Mouse (Mus musculus) layer of hippocampus, postnatal 10 days (tissue): ENCODE results near the gene Fgfbp3. TPM values are rescaled to one million over a fixed set of nuclear protein-coding genes. Genes with fewer than 3 reads are reported as not detected.
"Not testable (repeated sequence)": the region's sequence is repeated elsewhere in the genome, so short reads cannot be mapped to it uniquely, and the experiment has no call there.

Experiments
- DNase-seq, 2 experiments: peaks; one replicate each; pipeline ENCODE4 v3.0.0; 2021; ENCODE audit warnings: low spot score in 2 of 2
- long read RNA-seq: library from polyadenylated mRNA; stranded (forward); transcript quantifications from one replicate; pipeline ENCODE4 v2.0.0, GENCODE M21; 2023
- total RNA-seq, 2 experiments: library from RNA; stranded (reverse); gene quantifications; 2 replicates each; pipeline ENCODE4 v1.2.3; 2021

Gene Fgfbp3
- 10 to 100 TPM; 11.3 to 13.5 TPM for total RNA-seq
- long read RNA-seq, transcript Fgfbp3-201 (2 exons, 1,772 nt): major isoform, 6 of 25 reads
- long read RNA-seq, partial matches to known transcripts: 19 of 25 reads
- long read RNA-seq, other reads (novel, unspliced or antisense): 0 of 25 reads

GRCm38 (mm10) chr19:36919466-36919865 is at the start of gene Fgfbp3:
Gene Fgfbp3 (minus strand): TSS chr19:36919615.
- no peak for DNase-seq

DNA sequence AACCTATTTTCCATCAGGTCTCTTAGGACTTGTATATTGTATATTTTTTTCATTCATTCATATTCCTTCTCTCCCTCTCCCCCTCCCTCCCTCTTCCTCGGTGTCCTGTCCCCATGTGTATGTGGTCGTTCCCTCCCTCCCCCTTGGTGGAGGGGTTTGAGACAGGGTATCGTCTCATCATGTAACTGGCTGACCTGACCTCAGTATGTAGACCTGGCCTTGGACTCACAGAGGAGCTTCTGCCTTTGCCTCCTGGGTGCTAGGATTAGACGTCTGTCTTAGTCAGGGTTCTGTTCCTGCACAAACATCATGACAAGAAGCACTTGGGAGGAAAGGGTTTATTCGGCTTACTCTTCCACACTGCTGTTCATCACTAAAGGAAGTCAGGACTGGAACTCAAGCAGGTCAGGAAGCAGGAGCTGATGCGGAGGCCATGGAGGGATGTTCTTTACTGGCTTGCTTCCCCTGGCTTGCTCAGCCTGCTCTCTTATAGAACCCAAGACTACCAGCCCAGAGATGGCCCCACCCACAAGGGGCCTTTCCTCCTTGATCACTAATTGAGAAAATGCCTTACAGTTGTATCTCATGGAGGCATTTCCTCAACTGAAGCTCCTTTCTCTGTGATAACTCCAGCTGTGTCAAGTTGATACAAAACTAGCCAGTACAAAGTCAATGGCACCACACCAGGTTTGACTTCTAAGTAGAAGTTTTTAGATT is 43.3 kb upstream of the Fgfbp3 start:
- not testable (repeated sequence) for DNase-seq

- DNase-seq: no peak
Measured at GRCm38 (mm10) chr19:36961320-36961719, 41.9 kb upstream of the Fgfbp3 start.

GRCm38 (mm10) chr19:36958331-36958730 is 38.9 kb upstream of the Fgfbp3 start:
- DNase-seq: no peak

DNA sequence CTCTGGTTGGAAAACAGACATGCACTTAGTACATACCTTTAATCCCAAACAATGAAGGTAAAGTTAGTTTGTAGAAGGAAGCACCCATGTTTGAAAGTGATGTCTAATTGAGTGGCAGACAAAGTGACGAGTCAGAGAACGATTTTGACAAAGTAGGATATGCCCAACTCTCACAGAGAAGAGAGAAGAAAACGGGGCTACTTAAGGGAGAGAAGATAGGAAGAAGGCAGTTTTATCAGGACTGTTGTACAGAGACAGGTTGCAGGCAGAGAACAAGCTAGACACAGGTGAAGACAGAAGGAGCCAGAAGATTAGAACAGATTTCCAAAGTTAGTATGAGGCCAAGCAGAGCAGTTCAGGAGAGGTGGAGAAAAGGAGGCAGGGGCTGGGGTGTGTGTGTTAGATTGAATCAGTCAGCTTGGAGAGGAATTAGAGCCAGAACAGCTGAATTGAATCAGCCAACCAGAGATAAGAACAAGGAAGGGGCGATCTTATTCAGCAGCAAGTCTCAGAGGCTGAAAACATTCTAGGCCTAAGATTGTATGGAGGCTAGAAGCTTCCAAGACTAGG is 34.3 kb upstream of the Fgfbp3 start:
- no peak for DNase-seq

- no peak for DNase-seq
Measured at GRCm38 (mm10) chr19:36940064-36940463, 20.6 kb upstream of the Fgfbp3 start.

DNA sequence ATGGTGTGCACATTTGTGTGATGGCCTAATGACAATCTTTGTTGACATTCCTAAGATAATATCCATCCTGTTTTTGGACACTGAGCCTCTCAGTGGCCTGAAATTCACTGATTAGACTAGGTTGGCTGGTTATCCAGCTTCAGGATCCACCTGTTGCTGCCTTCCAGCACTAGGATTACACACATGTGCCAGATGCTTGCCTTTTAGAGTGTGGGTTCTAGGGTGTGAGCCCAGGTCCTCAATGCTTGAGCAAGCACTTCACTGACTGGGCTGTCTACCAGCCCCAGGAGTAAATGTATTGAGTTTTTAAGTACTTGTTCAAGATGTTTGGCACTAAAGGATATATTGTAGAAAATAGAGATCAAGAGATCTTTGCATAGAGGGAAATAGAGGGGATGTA is 18.6 kb upstream of the Fgfbp3 start:
- DNase-seq: no peak

DNA sequence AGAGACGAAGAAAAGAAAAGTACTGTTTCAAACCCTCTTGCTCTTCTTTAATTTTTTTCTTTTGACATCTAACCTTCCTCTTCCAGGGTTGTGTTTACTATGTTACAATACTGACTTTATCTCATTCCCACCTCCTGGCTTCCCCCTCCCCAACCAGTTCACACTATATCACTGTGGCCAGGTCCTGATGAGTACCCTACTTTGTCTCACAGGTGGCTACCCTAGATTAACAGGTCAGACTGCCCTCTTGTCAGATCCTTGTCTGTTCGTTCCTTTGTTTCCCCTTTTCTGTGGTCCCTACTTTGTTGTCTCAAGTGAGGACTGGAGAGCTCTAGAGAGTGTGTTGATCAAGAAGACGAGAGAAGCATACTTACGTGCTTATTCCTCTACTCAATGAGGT is 16.9 kb upstream of the Fgfbp3 start:
- no peak for DNase-seq

DNA sequence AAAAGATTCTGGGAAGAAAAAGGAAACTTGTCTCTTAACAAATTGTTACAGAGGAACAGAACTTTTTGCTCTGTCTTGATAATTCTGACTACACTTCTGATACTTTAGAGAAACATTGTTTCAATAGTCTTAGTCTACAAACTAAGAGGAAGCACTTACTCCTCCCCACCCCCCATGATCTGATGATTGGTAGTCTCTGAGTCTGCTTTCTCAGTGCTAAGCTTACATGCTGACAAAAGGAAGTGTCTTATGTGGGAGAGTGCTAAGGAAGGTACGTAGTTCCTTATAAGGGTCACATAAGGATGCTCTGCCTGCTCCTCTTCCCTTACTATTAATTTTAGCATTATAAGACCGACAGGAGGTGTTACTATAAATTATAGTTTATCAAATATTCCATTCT is 13.2 kb upstream of the Fgfbp3 start:
- no peak for DNase-seq

GRCm38 (mm10) chr19:36932097-36932496 is 12.7 kb upstream of the Fgfbp3 start:
- no peak for DNase-seq

- no peak for DNase-seq
Measured at GRCm38 (mm10) chr19:36929816-36930215, 10.4 kb upstream of the Fgfbp3 start.

- DNase-seq: no peak
Measured at GRCm38 (mm10) chr19:36927800-36928361, 8.5 kb upstream of the Fgfbp3 start.

GRCm38 (mm10) chr19:36926553-36927236 is 7.3 kb upstream of the Fgfbp3 start:
- DNase-seq: no peak

GRCm38 (mm10) chr19:36925671-36926552 is 6.5 kb upstream of the Fgfbp3 start, which contains the start of gene Btaf1:
Gene Btaf1 (plus strand): TSS chr19:36926079.
- peak; percentile 88 to 93 for DNase-seq

DNA sequence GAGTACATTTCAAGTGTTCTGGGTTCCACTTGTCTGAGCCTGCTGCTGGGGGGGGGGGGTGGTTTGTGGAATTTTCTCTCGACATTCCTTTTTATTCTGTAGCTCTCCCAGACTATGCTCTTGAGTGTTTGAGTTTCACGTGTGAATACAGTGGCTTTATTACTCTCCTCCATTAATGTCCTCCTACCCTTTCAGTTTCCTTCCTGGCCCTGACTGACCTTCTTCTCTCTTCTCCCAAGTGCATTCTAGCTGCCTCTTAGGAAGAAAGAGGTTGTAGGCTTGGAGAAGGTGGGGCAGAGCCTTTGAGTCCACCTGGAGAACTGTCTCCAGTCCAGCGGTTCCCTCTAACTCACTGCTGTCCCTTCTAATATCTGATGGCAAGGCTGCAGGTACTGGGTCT is 3.5 kb upstream of the Fgfbp3 start:
- no peak for DNase-seq

- no peak for DNase-seq
Measured at GRCm38 (mm10) chr19:36922015-36922414, 2.6 kb upstream of the Fgfbp3 start.

GRCm38 (mm10) chr19:36918441-36919301 is 744 bp downstream of the Fgfbp3 start:
- peak; percentile 90 to 91 for DNase-seq

DNA sequence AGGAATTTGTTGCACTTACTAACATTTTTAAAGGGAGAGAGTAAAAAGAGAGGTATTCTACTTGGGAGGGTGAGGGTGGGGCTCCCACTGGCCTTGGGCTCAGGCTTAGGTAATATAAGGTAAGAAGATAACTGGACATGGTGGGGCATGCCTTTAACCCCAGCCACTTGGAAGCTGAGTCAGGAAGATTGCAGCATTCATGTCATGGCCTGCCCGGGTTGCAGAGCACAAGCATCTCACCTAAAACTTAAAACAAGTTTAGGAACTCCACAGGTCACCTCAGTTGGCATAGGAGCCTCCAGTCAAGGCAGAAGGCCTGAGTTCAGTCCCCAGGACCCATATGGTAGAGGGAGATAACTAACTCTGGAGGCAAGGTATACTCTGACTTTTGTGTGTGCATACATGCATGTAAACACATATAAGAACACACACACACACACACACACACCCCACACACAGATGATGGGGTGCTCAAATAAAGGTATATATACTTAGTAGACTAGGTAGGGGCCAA is 2.5 kb downstream of the Fgfbp3 start:
- no peak for DNase-seq

GRCm38 (mm10) chr19:36916206-36916605 is 3.2 kb downstream of the Fgfbp3 start:
- no peak for DNase-seq

- no peak for DNase-seq
Measured at GRCm38 (mm10) chr19:36913064-36913463, 6.4 kb downstream of the Fgfbp3 start.
